Mouse (Mus musculus) thymus, adult 2 months (tissue): ENCODE results near the gene Slc6a18. TPM values are rescaled to one million over a fixed set of nuclear protein-coding genes. Genes with fewer than 3 reads are reported as not detected.
A peak's percentile ranks its signal among the peaks of the same experiment; 100 is the strongest.

Experiments
- DNase-seq: peaks from one replicate; pipeline ENCODE4 v3.0.0; 2021
- H3K27ac ChIP-seq: fragments of 200-500 bp; 2 replicates; pipeline ENCODE4 v1.5.1; 2012; ENCODE audit warnings: low read length, control low read depth; ENCODE audit not compliant: control insufficient read depth, insufficient read depth
- H3K27me3 ChIP-seq: fragments of 200-500 bp; 2 replicates; pipeline ENCODE4 v1.6.1; 2012; ENCODE audit warnings: mild to moderate bottlenecking, low read length, moderate library complexity, mixed read lengths; ENCODE audit not compliant: control insufficient read depth, insufficient read depth
- H3K36me3 ChIP-seq: fragments of 200-500 bp; 2 replicates; pipeline ENCODE4 v1.6.1; 2012; ENCODE audit warnings: mild to moderate bottlenecking, low read length, moderate library complexity; ENCODE audit not compliant: control insufficient read depth, insufficient read depth
- H3K4me1 ChIP-seq: fragments of 200-500 bp; replicated peaks from 2 replicates; pipeline ENCODE4 v1.6.1; 2012; ENCODE audit warnings: low read length; ENCODE audit not compliant: control insufficient read depth, insufficient read depth
- H3K4me3 ChIP-seq: fragments of 200-500 bp; 2 replicates; pipeline ENCODE4 v1.5.1; 2012; ENCODE audit warnings: mild to moderate bottlenecking, low read length, control low read depth, moderate library complexity; ENCODE audit not compliant: control insufficient read depth, insufficient read depth
- CTCF ChIP-seq: fragments of 200-500 bp; IDR thresholded peaks from 2 replicates; pipeline ENCODE4 v1.5.1; 2012; ENCODE audit warnings: mild to moderate bottlenecking, control low read depth, low read length, moderate library complexity, borderline replicate concordance; ENCODE audit not compliant: control insufficient read depth, poor library complexity, insufficient read depth; ENCODE audit errors: extremely low read depth
- POLR2A ChIP-seq: fragments of 200-500 bp; IDR thresholded peaks from 2 replicates; pipeline ENCODE4 v1.6.1; 2012; ENCODE audit warnings: mild to moderate bottlenecking, low read length, control low read depth, moderate library complexity; ENCODE audit not compliant: control insufficient read depth, poor library complexity, insufficient read depth; ENCODE audit errors: extremely low read depth
- WGBS: fragments of 180-500 bp; shearing (Covaris S2); methylation state at CpG from one replicate; pipeline ENCODE4 v1.1.7; 2018; 5-methylcytosine and 5-hydroxymethylcytosine counted together
- polyA plus RNA-seq: library from polyadenylated mRNA; depleted of rRNA; stranded (reverse); fragments of >200 nt; gene quantifications from 2 replicates; pipeline ENCODE4 v1.2.3, GENCODE M21; 2012

The Slc6a18 gene
- polyA plus RNA-seq, 1 experiment, result 0.15 TPM

DNA sequence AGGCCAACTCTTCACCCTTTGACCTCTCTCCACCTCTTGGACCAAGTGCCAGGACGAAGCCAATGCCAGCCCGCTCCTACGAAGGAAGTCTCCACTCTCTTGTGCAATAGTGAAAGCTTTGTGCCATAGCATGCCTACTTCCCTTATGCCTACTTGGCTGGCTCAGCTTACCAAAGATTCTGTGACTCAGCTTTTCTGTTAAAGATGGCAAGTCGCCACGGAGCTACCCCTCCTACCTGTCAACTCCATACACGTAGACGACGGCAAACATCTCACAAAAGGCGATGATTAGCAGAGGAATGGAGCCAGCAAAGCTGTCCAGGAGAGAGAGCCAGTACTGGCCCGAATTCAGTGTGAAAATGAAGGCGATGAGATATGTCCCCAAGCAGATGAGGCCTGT, 5.9 kb upstream of the Slc6a18 start:
- Histone ChIP-seq H3K4me3 (no peak overlapping the region), H3K27ac (no peak overlapping the region), H3K36me3 (peaks cover 8% of the 10 kb centered on the region), H3K27me3 (no peaks in the 10 kb centered on the region), H3K4me1 (peaks cover 64% of the 10 kb centered on the region)
- 89% methylated on average over 11 of the region's 11 CpGs for WGBS
- no peak for TF ChIP-seq CTCF
- no peak for TF ChIP-seq POLR2A
- no peak for DNase-seq

GRCm38 (mm10) chr13:73682226-73682625, 4.4 kb upstream of the Slc6a18 start:
- no peak for DNase-seq
- 0 out of 2 replicates have a peak overlapping the region, but pooled peaks have one; percentile 19 for H3K27ac ChIP-seq
- H3K4me3 ChIP-seq, result no peak overlapping the region
- TF ChIP-seq POLR2A (no peak), CTCF (no peak)
- H3K36me3 ChIP-seq, result peaks cover 8% of the 10 kb centered on the region
- H3K4me1 ChIP-seq, result peaks cover 55% of the 10 kb centered on the region
- WGBS, result 68% methylated on average over 2 of the region's 2 CpGs
- no peaks in the 10 kb centered on the region for H3K27me3 ChIP-seq

DNA sequence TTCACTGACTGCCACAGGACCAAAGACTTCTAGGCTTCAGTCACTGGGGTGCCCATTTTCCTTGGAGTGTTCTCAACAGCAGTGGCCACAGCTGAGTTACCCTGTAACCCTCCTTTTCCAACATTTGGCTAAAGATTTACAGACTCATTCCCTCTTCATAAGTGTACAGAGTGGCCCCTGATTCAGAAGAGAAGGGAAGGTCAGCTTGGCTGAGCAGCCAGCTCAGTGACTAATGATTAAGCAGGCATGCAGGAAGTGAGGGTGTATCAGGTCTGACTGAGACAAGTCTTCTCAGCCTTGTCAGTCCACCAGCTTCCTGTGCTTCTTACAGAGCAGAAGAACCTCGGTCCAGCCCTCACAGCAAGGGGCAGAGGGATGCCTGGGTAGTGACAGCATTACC, 2.6 kb upstream of the Slc6a18 start:
- peaks cover 8% of the 10 kb centered on the region for H3K36me3 ChIP-seq
- H3K27ac ChIP-seq, result no peak overlapping the region
- TF ChIP-seq CTCF (no peak), POLR2A (no peak)
- no peaks in the 10 kb centered on the region for H3K27me3 ChIP-seq
- H3K4me1 ChIP-seq, result peaks cover 37% of the 10 kb centered on the region
- WGBS, result 5% methylated on average over 1 of the region's 1 CpGs
- no peak overlapping the region for H3K4me3 ChIP-seq
- no peak for DNase-seq

GRCm38 (mm10) chr13:73679311-73679710, 1.5 kb upstream of the Slc6a18 start:
- Histone ChIP-seq H3K27me3 (no peaks in the 10 kb centered on the region), H3K27ac (no peak overlapping the region), H3K4me3 (no peak overlapping the region), H3K4me1 (peaks cover 34% of the 10 kb centered on the region), H3K36me3 (peaks cover 8% of the 10 kb centered on the region)
- TF ChIP-seq CTCF, result no peak
- no peak for TF ChIP-seq POLR2A
- WGBS, result 93% methylated on average over 2 of the region's 2 CpGs
- no peak for DNase-seq

GRCm38 (mm10) chr13:73675161-73675560, 2.7 kb downstream of the Slc6a18 start:
- H3K36me3 ChIP-seq, result no peaks in the 10 kb centered on the region
- H3K4me3 ChIP-seq, result no peak overlapping the region
- H3K27ac ChIP-seq, result no peak overlapping the region
- TF ChIP-seq POLR2A, result no peak
- TF ChIP-seq CTCF, result no peak
- peaks cover 4% of the 10 kb centered on the region for H3K4me1 ChIP-seq
- no peaks in the 10 kb centered on the region for H3K27me3 ChIP-seq
- DNase-seq, result no peak
- WGBS, result 94% methylated on average over 7 of the region's 7 CpGs

GRCm38 (mm10) chr13:73660163-73660695, 17.6 kb downstream of the Slc6a18 start:
- no peak for DNase-seq
- no peaks in the 10 kb centered on the region for H3K36me3 ChIP-seq
- no peak overlapping the region for H3K4me3 ChIP-seq
- no peaks in the 10 kb centered on the region for H3K4me1 ChIP-seq
- H3K27ac ChIP-seq, result no peak overlapping the region
- no peak for TF ChIP-seq CTCF
- no peak for TF ChIP-seq POLR2A
- H3K27me3 ChIP-seq, result no peaks in the 10 kb centered on the region; the same call in 1 of the 2 replicates
- 92% methylated on average over 2 of the region's 2 CpGs for WGBS

GRCm38 (mm10) chr13:73658953-73659352, 18.9 kb downstream of the Slc6a18 start:
- no peak for TF ChIP-seq CTCF
- no peak for TF ChIP-seq POLR2A
- H3K4me3 ChIP-seq, result no peak overlapping the region
- no peak overlapping the region for H3K27ac ChIP-seq
- no peaks in the 10 kb centered on the region for H3K36me3 ChIP-seq
- H3K27me3 ChIP-seq, result no peaks in the 10 kb centered on the region; the same call in 1 of the 2 replicates
- WGBS, result 66% methylated on average over 2 of the region's 2 CpGs
- no peaks in the 10 kb centered on the region for H3K4me1 ChIP-seq
- DNase-seq, result no peak
